Comparison of ENCODE assay signal across 7 mouse cellular contexts in genomic region chr4:127060585-127061290, GRCm38 (mm10). TPM values are rescaled to one million over a fixed set of nuclear protein-coding genes. Genes with fewer than 3 reads are reported as not detected.
DNase-seq lines count a peak whose midpoint lies in the region; ATAC-seq lines count a peak whose summit lies in the region.

Gene Zmym1 (minus strand): TSS chr4:127061152.

- H3K4me1 ChIP-seq in intestine, embryonic 16.5 days (ENCODE audit: control insufficient read depth, insufficient read depth, low read length) = no peaks in the 10 kb centered on the region
- H3K4me1 ChIP-seq in midbrain, embryonic 11.5 days (ENCODE audit: control insufficient read depth, insufficient read depth, low read length) = no peaks in the 10 kb centered on the region

- intact Hi-C loops in gastrocnemius, postnatal 36 days (cut with DNase I) = no loop called here
- intact Hi-C loops in left cerebral cortex, postnatal 36 days (cut with DNase I) = loop anchor here (5.0 kb wide), 1 partner anchor 182 kb away; the partner anchor contains the start of gene Smim12

- 0 out of 2 replicates have a peak within 1 kb of the TSS, but pooled peaks have one; percentile 13 for H3K27ac ChIP-seq in intestine, embryonic 16.5 days (ENCODE audit: low read length)
- no peak within 1 kb of the TSS for H3K27ac ChIP-seq in midbrain, embryonic 11.5 days (ENCODE audit: low read depth, low read length)

- no peaks in the 10 kb centered on the region for H3K9me3 ChIP-seq in intestine, embryonic 16.5 days (ENCODE audit: control insufficient read depth, low read length)
- no peaks in the 10 kb centered on the region for H3K9me3 ChIP-seq in midbrain, embryonic 11.5 days (ENCODE audit: control insufficient read depth, low read length)

- no peaks in the 10 kb centered on the region; the same call in none of the 2 replicates for H3K36me3 ChIP-seq in intestine, embryonic 16.5 days (ENCODE audit: control insufficient read depth, insufficient read depth, low read length)
- H3K36me3 ChIP-seq in midbrain, embryonic 11.5 days (ENCODE audit: control insufficient read depth, insufficient read depth, low read length) = peaks cover 8% of the 10 kb centered on the region; the same call in 1 of the 2 replicates

- peak; percentile 90 to 93 for DNase-seq in adrenal gland, adult 18-20 months (ENCODE audit: low spot score in 2 of 2)
- peak; percentile 94 for DNase-seq in embryo, embryonic 11 days
- DNase-seq in gastrocnemius, postnatal 36 days = peak; percentile 81 to 88
- DNase-seq in left cerebral cortex, postnatal 36 days (ENCODE audit: low spot score in 2 of 2) = peak; percentile 87 to 88
- DNase-seq in midbrain, embryonic 11.5 days (ENCODE audit: low spot score, missing footprints) = peak; percentile 99
- peak; percentile 78 for DNase-seq in skeletal muscle tissue, adult 2 months (ENCODE audit: low read depth, low spot score)

- H3K4me2 ChIP-seq in intestine, embryonic 16.5 days (ENCODE audit: low read depth, low read length) = peak within 1 kb of the TSS; percentile 73
- peak within 1 kb of the TSS; percentile 75 for H3K4me2 ChIP-seq in midbrain, embryonic 11.5 days

- peak within 1 kb of the TSS; percentile 83 for H3K9ac ChIP-seq in intestine, embryonic 16.5 days (ENCODE audit: low read depth, low read length)
- peak within 1 kb of the TSS; percentile 76 for H3K9ac ChIP-seq in midbrain, embryonic 11.5 days (ENCODE audit: low read length)

- no peaks in the 10 kb centered on the region for H3K27me3 ChIP-seq in intestine, embryonic 16.5 days (replicated peaks; ENCODE audit: control insufficient read depth, insufficient read depth, low read length)
- H3K27me3 ChIP-seq in midbrain, embryonic 11.5 days (ENCODE audit: control insufficient read depth, insufficient read depth, low read length) = no peaks in the 10 kb centered on the region

- 1% methylated on average over 38 of the region's 38 CpGs for WGBS in intestine, embryonic 16.5 days
- WGBS in midbrain, embryonic 11.5 days = under 1% methylated on average over 37 of the region's 38 CpGs

- H3K4me3 ChIP-seq in intestine, embryonic 16.5 days (ENCODE audit: low read length) = peak within 1 kb of the TSS; percentile 81
- H3K4me3 ChIP-seq in midbrain, embryonic 11.5 days (ENCODE audit: low read depth, low read length) = peak within 1 kb of the TSS; percentile 59

- ATAC-seq in intestine, embryonic 16.5 days = peak; percentile 96
- ATAC-seq in midbrain, embryonic 11.5 days (ENCODE audit: low FRiP score) = peak; percentile 92

RNA-seq across cellular contexts. Expression of gene Zmym1, which starts in this region (rescaled TPM):
- total RNA-seq in adrenal gland, adult 18-20 months (2021) = 1 to 10 TPM; 6.6 to 8.1 TPM
- 1 to 10 TPM; 4.2 to 4.5 TPM for total RNA-seq in gastrocnemius, postnatal 36 days (2021)
- 9.5 and 10.8 TPM in 2 replicates for polyA plus RNA-seq in intestine, embryonic 16.5 days (2015; fragmentation: Nextera tagmentation; extraction: Ambion mirVana)
- total RNA-seq in left cerebral cortex, postnatal 36 days (2021) = 10 to 100 TPM in 1 of 2 experiments, 1 to 10 TPM in 1; 9.8 to 15.9 TPM
- polyA plus RNA-seq in midbrain, embryonic 11.5 days (2014; fragmentation: Nextera tagmentation; extraction: Ambion mirVana) = 33.0 and 34.9 TPM in 2 replicates
